Mouse (Mus musculus) thymus, postnatal 4 days (tissue): ENCODE data around the gene Esrrg.

Experiments
- DNase-seq: peaks from one replicate; pipeline ENCODE4 v3.0.0; 2021

Esrrg gene

DNA sequence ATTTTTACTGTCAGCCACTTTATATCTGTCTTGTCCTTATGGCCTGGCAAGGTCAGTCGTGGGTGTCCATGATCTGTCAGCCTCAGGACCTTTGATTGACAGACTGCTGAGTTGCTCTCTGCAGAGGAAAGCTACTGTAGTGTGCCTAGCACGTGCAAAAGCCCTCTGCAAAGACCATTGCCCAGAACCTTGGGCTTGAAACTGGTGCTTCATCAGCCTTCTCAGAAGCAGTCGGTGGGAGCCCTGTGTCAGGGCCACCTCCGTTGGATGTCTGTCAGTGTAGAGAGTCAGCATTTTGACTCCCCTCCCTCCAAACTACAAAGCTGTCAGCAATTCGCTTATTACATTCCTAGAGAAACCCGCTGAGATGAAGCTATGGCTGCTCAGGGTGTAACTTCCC lies 227.8 kb downstream of the Esrrg start:
- DNase-seq = no peak

- DNase-seq = no peak
Observed at GRCm38 (mm10) chr1:187836876-187837275, 228.3 kb downstream of the Esrrg start.

GRCm38 (mm10) chr1:187841629-187842028 lies 233.0 kb downstream of the Esrrg start:
- no peak for DNase-seq

DNA sequence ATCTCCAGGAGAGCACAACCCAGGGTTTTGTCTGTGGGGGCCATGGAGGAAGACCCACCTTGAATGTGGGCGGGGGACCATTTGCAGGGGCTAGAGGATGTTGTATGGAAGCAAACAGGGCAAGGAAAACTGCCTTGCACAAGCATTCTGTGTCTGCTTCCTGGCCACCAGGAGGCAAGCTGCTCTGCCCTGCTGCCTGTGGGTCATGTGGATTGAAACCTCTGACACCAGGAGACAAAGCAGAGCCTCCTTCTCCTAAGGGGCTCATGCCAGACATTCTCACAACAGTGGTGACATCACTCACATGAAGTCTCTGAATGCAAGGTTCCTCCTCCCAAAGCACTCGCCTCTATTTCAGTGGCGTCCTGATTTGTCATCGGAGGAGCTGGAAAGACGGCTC lies 234.1 kb downstream of the Esrrg start:
- DNase-seq = no peak

GRCm38 (mm10) chr1:187854148-187854547 lies 245.6 kb downstream of the Esrrg start:
- no peak for DNase-seq

GRCm38 (mm10) chr1:187862339-187862738 lies 253.7 kb downstream of the Esrrg start:
- no peak for DNase-seq

- no peak for DNase-seq
Observed at GRCm38 (mm10) chr1:187868427-187868826, 259.8 kb downstream of the Esrrg start.

- DNase-seq = no peak
Observed at GRCm38 (mm10) chr1:187872208-187872607, 263.6 kb downstream of the Esrrg start.

DNA sequence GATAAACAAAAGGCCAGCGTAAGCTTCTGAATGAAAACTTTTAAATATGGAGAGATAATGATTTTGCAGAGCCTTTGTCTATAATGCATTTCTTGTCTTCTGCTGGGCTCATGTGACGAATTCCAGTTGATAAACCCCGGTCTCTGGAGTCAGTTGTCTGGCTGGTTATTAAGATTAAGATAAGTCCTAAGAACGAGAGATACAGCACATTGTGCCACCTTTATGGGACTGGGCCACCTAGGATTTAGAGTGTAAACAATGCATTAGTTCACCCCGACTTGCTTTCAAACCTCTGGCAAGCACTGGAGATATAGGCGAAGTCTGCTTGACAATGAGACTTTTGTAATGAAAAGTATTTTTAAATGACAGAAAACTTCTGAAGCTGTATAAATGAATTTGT lies 264.2 kb downstream of the Esrrg start:
- no peak for DNase-seq

GRCm38 (mm10) chr1:187873770-187874169 lies 265.2 kb downstream of the Esrrg start:
- no peak for DNase-seq

- DNase-seq = no peak
Observed at GRCm38 (mm10) chr1:187887270-187887669, 278.7 kb downstream of the Esrrg start.

- no peak for DNase-seq
Observed at GRCm38 (mm10) chr1:187888142-187888541, 279.6 kb downstream of the Esrrg start.

- DNase-seq = no peak
Observed at GRCm38 (mm10) chr1:187889096-187889495, 280.5 kb downstream of the Esrrg start.

DNA sequence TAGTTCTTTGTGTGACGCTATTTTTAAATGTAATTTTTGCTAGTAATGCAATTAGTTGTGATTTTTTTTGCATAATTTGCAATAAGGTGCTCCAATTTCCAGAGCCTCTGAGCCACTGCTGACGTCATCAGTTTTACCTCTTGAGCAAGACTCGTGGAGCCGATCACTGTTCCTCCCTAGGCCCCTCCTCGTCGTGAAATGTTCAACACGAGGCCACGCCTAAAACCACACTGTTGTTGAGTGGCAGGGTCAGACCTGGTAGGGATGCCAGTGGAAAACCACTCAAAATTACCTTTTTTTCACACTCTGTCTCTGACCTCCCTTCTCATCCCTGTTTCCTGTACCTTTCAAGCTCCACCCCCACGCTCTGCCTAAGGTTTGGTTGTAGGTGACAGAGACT lies 282.7 kb downstream of the Esrrg start:
- no peak for DNase-seq

DNA sequence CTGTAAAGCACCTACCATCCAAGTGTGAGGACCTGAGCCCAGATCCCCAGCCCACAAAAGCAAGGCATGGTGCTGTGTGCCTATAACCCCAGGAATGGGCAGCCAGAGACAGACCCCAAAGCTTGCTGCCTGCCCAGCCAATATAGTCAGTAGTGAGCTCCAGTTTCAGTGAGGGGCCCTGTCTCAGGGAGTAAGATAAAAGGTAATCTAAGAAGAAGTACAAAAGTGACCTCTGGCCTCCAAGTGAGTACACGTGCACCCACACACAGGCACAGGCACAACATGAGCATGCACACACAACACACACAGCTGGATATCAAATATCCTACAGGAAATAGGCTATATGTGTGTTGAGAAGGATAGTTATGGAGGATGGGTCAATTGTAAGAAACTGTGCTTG lies 286.9 kb downstream of the Esrrg start:
- DNase-seq = no peak

GRCm38 (mm10) chr1:187896291-187896690 lies 287.7 kb downstream of the Esrrg start:
- no peak for DNase-seq

GRCm38 (mm10) chr1:187896910-187897309 lies 288.3 kb downstream of the Esrrg start:
- DNase-seq = no peak

- no peak for DNase-seq
Observed at GRCm38 (mm10) chr1:187899541-187899940, 290.9 kb downstream of the Esrrg start.

DNA sequence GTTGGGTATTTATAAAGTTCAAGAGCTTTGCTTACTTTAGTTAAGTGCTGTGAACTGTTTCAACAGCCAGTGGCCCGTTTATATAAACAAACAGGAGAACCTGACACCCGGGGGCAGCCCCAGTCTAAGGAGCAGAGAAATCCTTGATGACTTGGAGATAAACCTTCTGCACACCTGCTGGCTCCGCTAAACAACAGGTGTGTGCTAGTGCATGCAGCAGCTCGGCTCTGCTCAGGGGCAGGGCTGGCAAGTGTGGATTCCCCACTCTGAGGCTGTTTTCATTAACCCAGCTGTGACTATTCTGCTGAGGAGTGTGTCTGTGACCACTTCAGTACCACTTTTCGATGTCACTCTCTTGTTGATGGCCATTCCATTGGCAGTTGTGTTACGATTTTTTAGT lies 292.2 kb downstream of the Esrrg start:
- DNase-seq = no peak

GRCm38 (mm10) chr1:187902176-187902575 lies 293.6 kb downstream of the Esrrg start:
- no peak for DNase-seq

DNA sequence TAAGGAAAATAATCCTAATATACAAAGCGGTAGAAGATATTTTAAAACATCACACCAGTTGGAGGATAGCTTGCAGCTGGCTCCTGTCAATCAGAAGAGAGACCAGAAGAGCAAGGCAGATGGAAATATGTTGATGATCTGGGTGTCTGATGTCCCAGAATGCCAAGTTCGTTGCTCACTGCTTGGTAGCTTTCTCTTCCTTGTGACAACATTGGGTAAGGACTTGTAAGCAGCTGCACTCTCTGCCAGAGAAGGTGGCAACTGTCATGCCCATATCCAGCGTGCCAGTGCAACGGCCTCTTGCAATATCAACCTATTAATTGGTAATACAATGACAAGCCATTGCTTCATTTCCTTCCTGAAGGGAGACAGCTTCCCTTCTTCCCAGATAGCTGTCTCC lies 296.1 kb downstream of the Esrrg start:
- DNase-seq = no peak

DNA sequence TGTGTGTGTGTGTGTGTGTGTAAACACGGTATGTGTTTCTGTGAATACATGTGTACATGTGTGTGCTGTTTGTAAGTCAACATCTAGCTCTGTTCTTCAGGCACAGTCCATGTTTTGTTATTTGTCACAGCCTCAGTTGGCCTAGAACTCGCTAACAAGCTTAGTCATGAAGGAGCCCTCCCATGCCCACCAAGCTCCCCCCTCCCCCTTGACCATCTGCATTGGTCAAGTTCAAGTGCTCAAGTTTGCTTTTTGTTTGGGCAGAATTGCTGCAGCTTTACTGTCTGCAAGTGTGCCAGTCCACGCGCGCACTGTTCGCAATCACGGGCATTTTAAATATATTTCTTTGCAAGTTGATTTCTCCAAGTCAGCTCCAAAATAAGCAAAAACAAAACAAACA lies 298.8 kb downstream of the Esrrg start:
- DNase-seq = no peak

DNA sequence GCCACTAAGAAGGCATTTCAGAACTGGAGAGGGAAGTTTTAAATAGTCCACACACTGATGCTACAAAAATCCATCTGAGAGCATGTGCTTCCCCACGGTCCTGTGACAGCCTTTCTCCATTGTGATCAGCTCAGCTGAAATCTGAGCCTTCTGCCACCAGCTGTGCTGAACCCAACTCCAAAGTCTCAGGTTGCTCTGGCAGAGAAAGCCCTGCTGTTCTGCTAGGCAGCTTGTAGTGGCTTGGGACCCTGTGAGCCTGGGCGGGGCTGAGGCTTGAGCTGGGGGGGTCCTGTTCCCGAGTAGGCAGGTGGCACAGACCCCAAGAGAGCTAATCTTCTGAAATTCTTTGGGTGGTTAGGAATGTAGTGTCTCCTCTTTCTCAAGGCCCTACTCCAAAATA lies 299.3 kb downstream of the Esrrg start:
- DNase-seq = no peak

DNA sequence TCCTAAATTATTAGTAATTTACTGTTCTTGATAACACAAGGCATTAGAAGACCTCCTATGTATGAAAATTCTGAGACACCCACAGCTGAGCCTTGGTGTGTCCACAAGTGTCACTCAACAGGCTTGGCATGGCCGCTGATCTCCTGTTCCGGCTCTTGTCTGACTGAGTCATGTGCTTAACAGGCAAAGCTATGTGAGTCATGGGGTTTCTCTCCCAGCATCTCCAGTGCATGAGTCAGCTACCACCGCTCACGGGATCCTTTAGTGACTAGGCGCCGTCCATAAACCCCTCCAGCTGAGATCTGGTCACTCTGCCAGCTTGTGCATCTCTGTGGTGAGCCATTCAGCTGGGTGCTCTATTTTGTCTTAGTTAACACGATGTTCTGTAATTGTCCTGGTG lies 302.1 kb downstream of the Esrrg start:
- no peak for DNase-seq

DNA sequence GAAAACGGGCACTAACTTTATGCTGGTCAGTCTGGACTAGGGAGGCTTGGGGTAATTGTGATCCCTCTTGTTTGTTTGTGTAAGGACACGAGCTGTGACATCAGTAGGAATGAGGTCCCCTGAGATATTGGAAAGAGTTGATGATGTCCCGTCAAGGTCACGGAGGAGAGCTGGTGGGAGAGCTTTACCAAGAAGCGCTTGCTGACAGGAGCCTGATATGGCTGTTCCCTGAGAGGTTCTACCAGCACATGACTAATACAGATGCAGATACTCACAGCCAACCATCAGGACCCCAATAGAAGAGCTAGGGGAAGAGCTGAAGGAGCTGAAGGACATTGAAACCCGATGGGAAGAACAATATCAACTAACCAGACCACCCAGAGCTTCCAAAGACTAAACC lies 302.6 kb downstream of the Esrrg start:
- DNase-seq = no peak

GRCm38 (mm10) chr1:187918303-187918702 lies 309.7 kb downstream of the Esrrg start:
- no peak for DNase-seq
